Mouse (Mus musculus) layer of hippocampus, adult 9-11 months (tissue): ENCODE measurements around the gene Fam240a.

Experiments
- DNase-seq: peaks from one replicate; pipeline ENCODE4 v3.0.0; 2022

Fam240a gene

GRCm38 (mm10) chr9:110916786-110917185, at the start of gene Fam240a:
Gene Fam240a (minus strand): TSS chr9:110916861.
- DNase-seq: no peak

GRCm38 (mm10) chr9:110965910-110966231, 49.2 kb upstream of the Fam240a start:
- no peak for DNase-seq

- no peak for DNase-seq
Observed at GRCm38 (mm10) chr9:110965062-110965909, 48.6 kb upstream of the Fam240a start.

GRCm38 (mm10) chr9:110963566-110964115, 47.0 kb upstream of the Fam240a start:
- no peak for DNase-seq

GRCm38 (mm10) chr9:110961386-110961785, 44.7 kb upstream of the Fam240a start:
- DNase-seq: no peak

- DNase-seq: no peak
Observed at GRCm38 (mm10) chr9:110960230-110961149, 43.8 kb upstream of the Fam240a start.

GRCm38 (mm10) chr9:110959669-110960068, 43.0 kb upstream of the Fam240a start:
- no peak for DNase-seq

- no peak for DNase-seq
Observed at GRCm38 (mm10) chr9:110955962-110956361, 39.3 kb upstream of the Fam240a start.

GRCm38 (mm10) chr9:110954681-110955445, 38.2 kb upstream of the Fam240a start:
- DNase-seq: no peak

GRCm38 (mm10) chr9:110953550-110954461, 37.1 kb upstream of the Fam240a start:
- DNase-seq: peak; percentile 65

GRCm38 (mm10) chr9:110952931-110953549, 36.4 kb upstream of the Fam240a start:
- DNase-seq: no peak

- no peak for DNase-seq
Observed at GRCm38 (mm10) chr9:110952398-110952797, 35.7 kb upstream of the Fam240a start.

- DNase-seq: no peak
Observed at GRCm38 (mm10) chr9:110951866-110952265, 35.2 kb upstream of the Fam240a start.

- DNase-seq: no peak
Observed at GRCm38 (mm10) chr9:110951397-110951796, 34.7 kb upstream of the Fam240a start, which contains the start of gene Lrrc2. Gene Lrrc2 (plus strand): TSS chr9:110951545.

GRCm38 (mm10) chr9:110950109-110950508, 33.4 kb upstream of the Fam240a start:
- no peak for DNase-seq

GRCm38 (mm10) chr9:110948813-110949310, 32.2 kb upstream of the Fam240a start:
- no peak for DNase-seq

GRCm38 (mm10) chr9:110947900-110948299, 31.2 kb upstream of the Fam240a start:
- no peak for DNase-seq

- DNase-seq: no peak
Observed at GRCm38 (mm10) chr9:110947261-110947661, 30.6 kb upstream of the Fam240a start.

- no peak for DNase-seq
Observed at GRCm38 (mm10) chr9:110946548-110947044, 29.9 kb upstream of the Fam240a start.

- DNase-seq: no peak
Observed at GRCm38 (mm10) chr9:110945926-110946325, 29.3 kb upstream of the Fam240a start, which contains the start of gene Tdgf1. Gene Tdgf1 (minus strand): TSS chr9:110946158.
